Mouse (Mus musculus) gastrocnemius, adult 2 months (tissue): ENCODE measurements around the gene Atp11a. TPM values are rescaled to one million over a fixed set of nuclear protein-coding genes. Genes with fewer than 3 reads are reported as not detected.

Experiments used
- DNase-seq: peaks from one replicate; pipeline ENCODE4 v3.0.0; 2022
- H3K27ac ChIP-seq: fragments of 200-600 bp; 2 replicates; pipeline ENCODE4 v1.8.1; 2022; ENCODE audit warnings: mild to moderate bottlenecking
- H3K4me3 ChIP-seq: fragments of 200-600 bp; 2 replicates; pipeline ENCODE4 v1.8.1; 2022; ENCODE audit warnings: mild to moderate bottlenecking, moderate library complexity
- CTCF ChIP-seq: fragments of 200-600 bp; IDR thresholded peaks from 2 replicates; pipeline ENCODE4 v1.8.1; 2022; ENCODE audit warnings: antibody characterized with exemption, mild to moderate bottlenecking, moderate library complexity
- intact Hi-C: fragments of 180-260 bp; cut with DNase I; formaldehyde crosslinking; loops from one replicate; pipeline ENCODE4 v1.15.1; 2025
- total RNA-seq, 2 experiments: library from RNA; stranded (reverse); gene quantifications; 2 replicates each; pipeline ENCODE4 v1.2.3; 2021

Atp11a gene
- total RNA-seq, 2 experiments from 2014 or later, result 27.1 to 30.9 TPM

GRCm38 (mm10) chr8:12893797-12894578 is 137.2 kb downstream of the Atp11a start:
- no peak overlapping the region for H3K4me3 ChIP-seq
- TF ChIP-seq CTCF, result no peak
- H3K27ac ChIP-seq, result no peak overlapping the region
- intact Hi-C loops, result loop anchor here (10.0 kb wide), 3 partner anchors 81 to 401 kb away; partner anchors contain the start of genes Cul4a and Pcid2
- DNase-seq, result no peak

GRCm38 (mm10) chr8:12894783-12895534 is 138.1 kb downstream of the Atp11a start:
- no peak for DNase-seq
- TF ChIP-seq CTCF, result no peak
- H3K27ac ChIP-seq, result no peak overlapping the region
- no peak overlapping the region for H3K4me3 ChIP-seq
- intact Hi-C loops, result loop anchor here (10.0 kb wide), 3 partner anchors 80 to 400 kb away; partner anchors contain the start of genes Cul4a and Pcid2

GRCm38 (mm10) chr8:12895535-12896150 is 138.8 kb downstream of the Atp11a start:
- no peak for DNase-seq
- peak; percentile 46 for TF ChIP-seq CTCF
- Histone ChIP-seq H3K4me3 (no peak overlapping the region), H3K27ac (no peak overlapping the region)
- intact Hi-C loops, result loop anchor here (2.0 to 10.0 kb wide), 4 partner anchors 31 to 399 kb away; partner anchors contain the start of genes Cul4a and Pcid2

- H3K27ac ChIP-seq, result peak overlapping the region; percentile 79
- peak overlapping the region; percentile 53 for H3K4me3 ChIP-seq
- peak; percentile 81 for TF ChIP-seq CTCF
- intact Hi-C loops, result loop anchor here (2.0 to 10.0 kb wide), 4 partner anchors 30 to 398 kb away; partner anchors contain the start of genes Cul4a and Pcid2
- peak; percentile 53 for DNase-seq
Observed at GRCm38 (mm10) chr8:12896494-12897373, 139.9 kb downstream of the Atp11a start.

GRCm38 (mm10) chr8:12897815-12898214 is 141.0 kb downstream of the Atp11a start:
- peak; percentile 31 for DNase-seq
- no peak for TF ChIP-seq CTCF
- H3K4me3 ChIP-seq, result peak overlapping the region; percentile 53
- intact Hi-C loops, result loop anchor here (2.0 to 10.0 kb wide), 4 partner anchors 29 to 397 kb away; partner anchors contain the start of genes Cul4a and Pcid2
- H3K27ac ChIP-seq, result peak overlapping the region; percentile 79

- no peak for DNase-seq
- H3K4me3 ChIP-seq, result no peak overlapping the region
- TF ChIP-seq CTCF, result no peak
- intact Hi-C loops, result no loop called here
- peak overlapping the region; percentile 80 for H3K27ac ChIP-seq
Observed at GRCm38 (mm10) chr8:12903790-12904415, 147.1 kb downstream of the Atp11a start.

GRCm38 (mm10) chr8:12905122-12905521 is 148.3 kb downstream of the Atp11a start:
- peak overlapping the region; percentile 80 for H3K27ac ChIP-seq
- intact Hi-C loops, result loop anchor here (1.0 kb wide), 1 partner anchor 22 kb away; no protein-coding TSS in a partner anchor
- H3K4me3 ChIP-seq, result no peak overlapping the region
- TF ChIP-seq CTCF, result no peak
- DNase-seq, result no peak

GRCm38 (mm10) chr8:12905599-12906321 is 148.9 kb downstream of the Atp11a start:
- Histone ChIP-seq H3K27ac (peak overlapping the region; percentile 85), H3K4me3 (no peak overlapping the region)
- intact Hi-C loops, result loop anchor here (1.0 kb wide), 1 partner anchor 22 kb away; no protein-coding TSS in a partner anchor
- peak; percentile 35 for DNase-seq
- TF ChIP-seq CTCF, result no peak

- Histone ChIP-seq H3K27ac (peak overlapping the region; percentile 85), H3K4me3 (no peak overlapping the region)
- no peak for DNase-seq
- no peak for TF ChIP-seq CTCF
- intact Hi-C loops, result no loop called here
Observed at GRCm38 (mm10) chr8:12906597-12906996, 149.8 kb downstream of the Atp11a start.

- no peak for TF ChIP-seq CTCF
- intact Hi-C loops, result no loop called here
- peak overlapping the region; percentile 85 for H3K27ac ChIP-seq
- DNase-seq, result no peak
- no peak overlapping the region for H3K4me3 ChIP-seq
Observed at GRCm38 (mm10) chr8:12907730-12908129, 150.9 kb downstream of the Atp11a start.
